Comparison of ENCODE assay signal across 23 mouse cellular contexts in genomic region chr3:33982746-33983145, GRCm38 (mm10). TPM values are rescaled to one million over a fixed set of nuclear protein-coding genes. Genes with fewer than 3 reads are reported as not detected.
DNase-seq lines count a peak whose midpoint lies in the region; ATAC-seq lines count a peak whose summit lies in the region.
"Had no signal": no experiment of that assay in that cellular context is flagged by ENCODE, and none has a peak within 500 bp of the region (broad histone marks: within the 10 kb centered on the region; RNA-seq: fewer than 3 reads in every experiment).

No protein-coding gene starts in this region.

- WGBS in forebrain, embryonic 10.5 days, result 93% methylated on average over 5 of the region's 5 CpGs
- 90% methylated on average over 5 of the region's 5 CpGs for WGBS in forebrain, embryonic 16.5 days
- 85% methylated on average over 5 of the region's 5 CpGs for WGBS in heart, embryonic 10.5 days
- 78% methylated on average over 5 of the region's 5 CpGs for WGBS in heart, embryonic 12.5 days

- H3K9ac ChIP-seq in forebrain, embryonic 16.5 days (replicated peaks; ENCODE audit: low read depth, low read length), result no peak overlapping the region
- H3K9ac ChIP-seq in heart, embryonic 12.5 days, result no peak overlapping the region
- H3K9ac ChIP-seq: embryonic facial prominence, embryonic 12.5 days; forebrain, embryonic 12.5 days; forebrain, postnatal 0 days; heart, embryonic 13.5 days; hindbrain, embryonic 15.5 days; kidney, embryonic 15.5 days had no signal

- H3K36me3 ChIP-seq in forebrain, embryonic 10.5 days (replicated peaks), result no peaks in the 10 kb centered on the region
- no peaks in the 10 kb centered on the region for H3K36me3 ChIP-seq in forebrain, embryonic 16.5 days (ENCODE audit: control insufficient read depth, insufficient read depth)
- H3K36me3 ChIP-seq in heart, embryonic 10.5 days, result no peaks in the 10 kb centered on the region
- H3K36me3 ChIP-seq in heart, embryonic 12.5 days, result no peaks in the 10 kb centered on the region
- H3K36me3 ChIP-seq: embryonic facial prominence, embryonic 12.5 days; forebrain, embryonic 12.5 days; G1E; heart, embryonic 13.5 days; hindbrain, embryonic 15.5 days; kidney, embryonic 15.5 days had no signal

- H3K27ac ChIP-seq in forebrain, embryonic 10.5 days, result no peak overlapping the region
- H3K27ac ChIP-seq in forebrain, embryonic 16.5 days (ENCODE audit: low read length), result no peak overlapping the region
- no peak overlapping the region for H3K27ac ChIP-seq in heart, embryonic 10.5 days
- H3K27ac ChIP-seq in heart, embryonic 12.5 days (ENCODE audit: poor library complexity, severe bottlenecking), result no peak overlapping the region
- H3K27ac ChIP-seq: embryonic facial prominence, embryonic 12.5 days; forebrain, embryonic 12.5 days; heart, embryonic 13.5 days; hindbrain, embryonic 15.5 days; kidney, embryonic 15.5 days had no signal

- no peaks in the 10 kb centered on the region for H3K9me3 ChIP-seq in forebrain, embryonic 10.5 days
- no peaks in the 10 kb centered on the region for H3K9me3 ChIP-seq in forebrain, embryonic 16.5 days (ENCODE audit: control insufficient read depth, low read length)
- no peaks in the 10 kb centered on the region for H3K9me3 ChIP-seq in heart, embryonic 10.5 days
- no peaks in the 10 kb centered on the region for H3K9me3 ChIP-seq in heart, embryonic 12.5 days (replicated peaks)
- H3K9me3 ChIP-seq: embryonic facial prominence, embryonic 12.5 days; forebrain, embryonic 12.5 days; G1E; heart, embryonic 13.5 days; hindbrain, embryonic 15.5 days; kidney, embryonic 15.5 days had no signal

- H3K27me3 ChIP-seq in forebrain, embryonic 10.5 days (ENCODE audit: poor library complexity, severe bottlenecking), result no peaks in the 10 kb centered on the region
- H3K27me3 ChIP-seq in forebrain, embryonic 16.5 days (replicated peaks; ENCODE audit: control insufficient read depth, insufficient read depth, low read length), result no peaks in the 10 kb centered on the region
- H3K27me3 ChIP-seq in heart, embryonic 10.5 days (ENCODE audit: insufficient read depth, poor library complexity, severe bottlenecking), result no peaks in the 10 kb centered on the region
- H3K27me3 ChIP-seq in heart, embryonic 12.5 days (replicated peaks), result no peaks in the 10 kb centered on the region
- H3K27me3 ChIP-seq: embryonic facial prominence, embryonic 12.5 days; forebrain, embryonic 12.5 days; heart, embryonic 13.5 days; hindbrain, embryonic 15.5 days; kidney, embryonic 15.5 days had no signal

- no peak overlapping the region for H3K4me3 ChIP-seq in forebrain, embryonic 10.5 days
- H3K4me3 ChIP-seq in forebrain, embryonic 16.5 days (replicated peaks; ENCODE audit: low read length), result no peak overlapping the region
- no peak overlapping the region for H3K4me3 ChIP-seq in heart, embryonic 10.5 days
- H3K4me3 ChIP-seq in heart, embryonic 12.5 days, result no peak overlapping the region
- H3K4me3 ChIP-seq: embryonic facial prominence, embryonic 12.5 days; forebrain, embryonic 12.5 days; heart, embryonic 13.5 days; hindbrain, embryonic 15.5 days; kidney, embryonic 15.5 days had no signal

- no peak for ATAC-seq in forebrain, embryonic 16.5 days
- ATAC-seq in heart, embryonic 12.5 days (ENCODE audit: insufficient number of reproducible peaks, low FRiP score), result no peak
- ATAC-seq: CD4-positive, CD25-positive, alpha-beta regulatory T cell, adult 4 months; forebrain, postnatal 0 days; intestine, embryonic 16.5 days had no signal

- no peaks in the 10 kb centered on the region for H3K4me1 ChIP-seq in forebrain, embryonic 10.5 days
- H3K4me1 ChIP-seq in forebrain, embryonic 16.5 days (replicated peaks; ENCODE audit: control insufficient read depth, insufficient read depth, low read length), result no peaks in the 10 kb centered on the region
- H3K4me1 ChIP-seq in heart, embryonic 10.5 days, result no peaks in the 10 kb centered on the region
- H3K4me1 ChIP-seq in heart, embryonic 12.5 days (replicated peaks), result peaks cover 5% of the 10 kb centered on the region; the same call in 1 of the 2 replicates
- H3K4me1 ChIP-seq: embryonic facial prominence, embryonic 12.5 days; forebrain, embryonic 12.5 days; heart, embryonic 13.5 days; hindbrain, embryonic 15.5 days; kidney, embryonic 15.5 days had no signal

- H3K4me2 ChIP-seq in forebrain, embryonic 16.5 days (ENCODE audit: low read length), result no peak overlapping the region
- no peak overlapping the region for H3K4me2 ChIP-seq in heart, embryonic 12.5 days
- H3K4me2 ChIP-seq: embryonic facial prominence, embryonic 12.5 days; forebrain, embryonic 12.5 days; heart, embryonic 13.5 days; hindbrain, embryonic 15.5 days; kidney, embryonic 15.5 days had no signal

- DNase-seq in forebrain, embryonic 10.5 days (ENCODE audit: extremely low spot score, low spot score), result peak; percentile 7
- DNase-seq in heart, adult 11 months, result peak; percentile 78
- no peak for DNase-seq in heart, postnatal 25 days (ENCODE audit: low spot score)
- peak; percentile 33 for DNase-seq in heart, embryonic 10.5 days (ENCODE audit: low spot score)
- no peak for DNase-seq in layer of hippocampus, adult 18-20 months (ENCODE audit: low spot score in 2 of 2)
- DNase-seq: adrenal gland, adult 8-10 months; adrenal gland, postnatal 36 days; B cell, adult 2 months; cerebellum, adult 11 months; cerebellum, adult 8-10 months; cerebellum, postnatal 25 days; forebrain, postnatal 0 days; kidney, adult 2 months had no signal

- intact Hi-C loops in heart, postnatal 25 days (cut with DNase I), result no loop called here

RNA-seq across cellular contexts. Expression of gene Fxr1, which starts 37.0 kb away (rescaled TPM):
- 56.6 and 60.3 TPM in 2 replicates for polyA plus RNA-seq in forebrain, embryonic 10.5 days (2016; fragmentation: Nextera tagmentation; extraction: Ambion mirVana)
- 43.6 and 47.8 TPM in 2 replicates for polyA plus RNA-seq in forebrain, embryonic 16.5 days (2015; fragmentation: Nextera tagmentation; extraction: Ambion mirVana)
- total RNA-seq in heart, postnatal 25 days (2021), result 100 to 1,000 TPM; 164 to 192 TPM
- 67.7 and 70.5 TPM in 2 replicates for polyA plus RNA-seq in heart, embryonic 10.5 days (2016; fragmentation: Nextera tagmentation; extraction: Ambion mirVana)
- 76.1 and 79.7 TPM in 2 replicates for polyA plus RNA-seq in heart, embryonic 12.5 days (2016; fragmentation: Nextera tagmentation; extraction: Ambion mirVana)
- total RNA-seq in layer of hippocampus, adult 18-20 months (2021), result 10 to 100 TPM; 88.1 to 93.1 TPM

Comparison
In these comparisons a context has a peak if more than half of its experiments do, and no peak if none do; other contexts are left out.
1. DNase-seq: peak in forebrain, embryonic 10.5 days (single experiment), heart, adult 11 months (single experiment) and heart, embryonic 10.5 days (single experiment); none in heart, postnatal 25 days (single experiment) and layer of hippocampus, adult 18-20 months (0 of 2).